Mouse (Mus musculus) heart, embryonic 11.5 days (tissue): ENCODE measurements around the gene Cipc. TPM values are rescaled to one million over a fixed set of nuclear protein-coding genes. Genes with fewer than 3 reads are reported as not detected.

Experiments used
- ATAC-seq: fragments of 200-750 bp; cut with Nextera tagmentation; replicated peaks from 2 replicates; pipeline ENCODE4 v1.8.0; 2017; ENCODE audit warnings: moderate library complexity; ENCODE audit not compliant: insufficient number of reproducible peaks, low FRiP score, low TSS enrichment
- H3K27ac ChIP-seq: fragments of 300-500 bp; sonication (generic); 2 replicates; pipeline ENCODE4 v1.5.1; 2014; ENCODE audit warnings: mild to moderate bottlenecking, low read depth, low read length
- H3K27me3 ChIP-seq: fragments of 300-500 bp; sonication (generic); 2 replicates; pipeline ENCODE4 v1.6.1; 2014; ENCODE audit warnings: mild to moderate bottlenecking, low read length, mixed read lengths; ENCODE audit not compliant: control insufficient read depth, insufficient read depth
- H3K36me3 ChIP-seq: fragments of 300-500 bp; sonication (generic); 2 replicates; pipeline ENCODE4 v1.6.1; 2014; ENCODE audit warnings: mild to moderate bottlenecking, low read length, moderate library complexity, mixed read lengths; ENCODE audit not compliant: control insufficient read depth, insufficient read depth
- H3K4me1 ChIP-seq: fragments of 300-500 bp; sonication (generic); 2 replicates; pipeline ENCODE4 v1.6.1; 2014; ENCODE audit warnings: low read length; ENCODE audit not compliant: control insufficient read depth, insufficient read depth
- H3K4me2 ChIP-seq: fragments of 300-500 bp; sonication (generic); 2 replicates; pipeline ENCODE4 v1.6.1; 2014; ENCODE audit warnings: mild to moderate bottlenecking, moderate library complexity
- H3K4me3 ChIP-seq: fragments of 300-500 bp; sonication (generic); 2 replicates; pipeline ENCODE4 v1.5.1; 2014; ENCODE audit warnings: low read depth, low read length
- H3K9ac ChIP-seq: fragments of 300-500 bp; sonication (generic); 2 replicates; pipeline ENCODE4 v1.6.1; 2014; ENCODE audit warnings: mild to moderate bottlenecking, low read depth, low read length, moderate library complexity
- H3K9me3 ChIP-seq: fragments of 300-500 bp; sonication (generic); replicated peaks from 2 replicates; pipeline ENCODE4 v1.6.1; 2016; ENCODE audit warnings: low read length; ENCODE audit not compliant: control insufficient read depth
- WGBS: fragments of 180-500 bp; shearing (Covaris S2); extraction: QIAGEN DNeasy Blood & Tissue Kit; methylation state at CpG from one replicate; pipeline ENCODE4 v1.1.7; 2014; ENCODE audit not compliant: insufficient replicate concordance; 5-methylcytosine and 5-hydroxymethylcytosine counted together
- polyA plus RNA-seq: library from polyadenylated mRNA; unstranded; fragments of >200 nt; fragmentation: Nextera tagmentation; extraction: Ambion mirVana; gene quantifications from 2 replicates; pipeline ENCODE4 v1.2.1, GENCODE M21; 2014

The Cipc gene
- polyA plus RNA-seq, 1 experiment from 2014 or later, result 26.7 TPM

GRCm38 (mm10) chr12:86999283-86999820, 52.5 kb downstream of the Cipc start:
- Histone ChIP-seq H3K4me2 (no peak overlapping the region), H3K4me3 (no peak overlapping the region), H3K4me1 (peaks cover 5% of the 10 kb centered on the region; the same call in 1 of the 2 replicates), H3K36me3 (no peaks in the 10 kb centered on the region), H3K27me3 (no peaks in the 10 kb centered on the region), H3K27ac (no peak overlapping the region), H3K9me3 (no peaks in the 10 kb centered on the region), H3K9ac (no peak overlapping the region)
- WGBS, result 54% methylated on average over 10 of the region's 10 CpGs
- no peak for ATAC-seq

- H3K36me3 ChIP-seq, result no peaks in the 10 kb centered on the region
- H3K9me3 ChIP-seq, result no peaks in the 10 kb centered on the region
- H3K4me1 ChIP-seq, result peaks cover 5% of the 10 kb centered on the region; the same call in 1 of the 2 replicates
- 37% methylated on average over 5 of the region's 5 CpGs for WGBS
- no peak overlapping the region for H3K9ac ChIP-seq
- H3K4me3 ChIP-seq, result no peak overlapping the region
- no peak overlapping the region for H3K27ac ChIP-seq
- no peak for ATAC-seq
- 0 out of 2 replicates have a peak, but pooled peaks cover 2% of the 10 kb centered on the region for H3K27me3 ChIP-seq
- no peak overlapping the region for H3K4me2 ChIP-seq
Measured at GRCm38 (mm10) chr12:87000151-87000839, 53.5 kb downstream of the Cipc start.

GRCm38 (mm10) chr12:87000840-87001176, 54.0 kb downstream of the Cipc start:
- ATAC-seq, result no peak
- WGBS, result 50% methylated on average over 6 of the region's 6 CpGs

GRCm38 (mm10) chr12:87002209-87002608, 55.4 kb downstream of the Cipc start:
- no peak overlapping the region for H3K4me3 ChIP-seq
- WGBS, result 54% methylated on average over 7 of the region's 7 CpGs
- H3K36me3 ChIP-seq, result no peaks in the 10 kb centered on the region

More at GRCm38 (mm10) chr12:87000840-87001176, 54.0 kb downstream of the Cipc start:
- H3K36me3 ChIP-seq, result no peaks in the 10 kb centered on the region
- 0 out of 2 replicates have a peak, but pooled peaks cover 2% of the 10 kb centered on the region for H3K27me3 ChIP-seq
- H3K4me1 ChIP-seq, result peaks cover 5% of the 10 kb centered on the region; the same call in 1 of the 2 replicates
- H3K9me3 ChIP-seq, result no peaks in the 10 kb centered on the region
- no peak overlapping the region for H3K9ac ChIP-seq
- H3K4me3 ChIP-seq, result no peak overlapping the region
- no peak overlapping the region for H3K4me2 ChIP-seq
- H3K27ac ChIP-seq, result no peak overlapping the region

GRCm38 (mm10) chr12:87002815-87003214, 56.0 kb downstream of the Cipc start:
- Histone ChIP-seq H3K9ac (no peak overlapping the region), H3K36me3 (no peaks in the 10 kb centered on the region), H3K4me1 (peaks cover 5% of the 10 kb centered on the region; the same call in 1 of the 2 replicates), H3K27ac (no peak overlapping the region), H3K9me3 (no peaks in the 10 kb centered on the region), H3K27me3 (0 out of 2 replicates have a peak, but pooled peaks cover 2% of the 10 kb centered on the region), H3K4me3 (no peak overlapping the region), H3K4me2 (no peak overlapping the region)
- ATAC-seq, result no peak
- WGBS, result 67% methylated on average over 7 of the region's 7 CpGs

More at GRCm38 (mm10) chr12:87002209-87002608, 55.4 kb downstream of the Cipc start:
- Histone ChIP-seq H3K4me1 (peaks cover 5% of the 10 kb centered on the region; the same call in 1 of the 2 replicates), H3K9me3 (no peaks in the 10 kb centered on the region), H3K4me2 (no peak overlapping the region), H3K27ac (no peak overlapping the region), H3K9ac (no peak overlapping the region), H3K27me3 (0 out of 2 replicates have a peak, but pooled peaks cover 2% of the 10 kb centered on the region)
- ATAC-seq, result no peak

- no peak overlapping the region for H3K9ac ChIP-seq
- H3K4me2 ChIP-seq, result no peak overlapping the region
- H3K4me1 ChIP-seq, result peaks cover 5% of the 10 kb centered on the region; the same call in 1 of the 2 replicates
- H3K36me3 ChIP-seq, result no peaks in the 10 kb centered on the region
- no peaks in the 10 kb centered on the region for H3K9me3 ChIP-seq
- ATAC-seq, result no peak
- WGBS, result 47% methylated on average over 3 of the region's 3 CpGs
- no peak overlapping the region for H3K4me3 ChIP-seq
- H3K27me3 ChIP-seq, result 0 out of 2 replicates have a peak, but pooled peaks cover 2% of the 10 kb centered on the region
- no peak overlapping the region for H3K27ac ChIP-seq
Measured at GRCm38 (mm10) chr12:87003606-87004005, 56.8 kb downstream of the Cipc start.

GRCm38 (mm10) chr12:87004596-87004995, 57.8 kb downstream of the Cipc start:
- no peaks in the 10 kb centered on the region for H3K36me3 ChIP-seq
- WGBS, result 78% methylated on average over 4 of the region's 4 CpGs
- no peak for ATAC-seq
- peaks cover 5% of the 10 kb centered on the region; the same call in 1 of the 2 replicates for H3K4me1 ChIP-seq
- H3K9ac ChIP-seq, result no peak overlapping the region
- H3K27me3 ChIP-seq, result 0 out of 2 replicates have a peak, but pooled peaks cover 2% of the 10 kb centered on the region
- H3K4me2 ChIP-seq, result no peak overlapping the region
- no peak overlapping the region for H3K4me3 ChIP-seq
- no peak overlapping the region for H3K27ac ChIP-seq
- H3K9me3 ChIP-seq, result no peaks in the 10 kb centered on the region
